ENCODE assay signal across 9 mouse cellular contexts in the genomic region with DNA sequence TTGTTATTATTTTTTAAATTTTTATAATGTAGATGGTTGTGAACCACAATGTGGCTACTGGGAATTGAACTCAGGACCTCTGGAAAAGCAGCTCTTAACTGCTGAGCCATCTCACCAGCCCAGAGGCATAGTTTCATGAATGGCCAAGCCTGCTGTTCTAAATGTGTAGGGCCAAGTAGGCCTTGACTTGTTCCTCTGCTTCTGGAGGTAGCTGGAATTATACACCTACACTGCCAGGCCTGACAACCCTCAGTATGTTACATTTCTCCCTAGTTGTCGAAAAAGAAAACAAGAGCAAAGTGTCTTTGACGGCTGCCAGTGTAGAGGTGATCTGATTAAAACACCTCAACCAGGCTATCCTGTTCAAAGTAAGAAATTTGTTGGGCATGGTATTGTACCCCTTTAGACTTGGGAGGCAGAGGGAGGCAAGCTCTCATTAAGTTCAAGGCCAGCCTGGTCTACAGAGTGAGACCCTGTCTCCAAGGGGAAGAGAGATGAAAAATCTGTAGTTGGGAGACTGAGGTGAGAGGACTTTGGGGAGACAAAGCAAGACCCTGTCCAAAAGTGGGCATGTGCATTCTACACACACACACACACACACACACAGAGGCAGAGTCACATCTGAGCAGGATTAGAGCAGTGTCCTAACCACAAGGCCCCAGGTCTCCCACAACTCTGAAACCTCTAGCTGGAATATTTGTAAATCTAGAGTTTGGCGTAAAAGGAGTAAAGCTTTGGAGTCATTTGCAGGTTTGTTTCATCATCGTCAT. TPM values are rescaled to one million over a fixed set of nuclear protein-coding genes. Genes with fewer than 3 reads are reported as not detected.
DNase-seq lines count a peak whose midpoint lies in the region; ATAC-seq lines count a peak whose summit lies in the region.
"Had no signal": no experiment of that assay in that cellular context is flagged by ENCODE, and none has a peak within 500 bp of the region (broad histone marks: within the 10 kb centered on the region; RNA-seq: fewer than 3 reads in every experiment).

No protein-coding gene starts in this region.

- H3K27me3 ChIP-seq in heart, embryonic 15.5 days: no peaks in the 10 kb centered on the region
- no peaks in the 10 kb centered on the region for H3K27me3 ChIP-seq in heart, embryonic 11.5 days (ENCODE audit: control insufficient read depth, insufficient read depth, low read length)
- no peaks in the 10 kb centered on the region for H3K27me3 ChIP-seq in liver, embryonic 11.5 days (replicated peaks; ENCODE audit: control insufficient read depth, insufficient read depth, low read length)

- peak overlapping the region; percentile 62; the same call in 1 of the 2 replicates for H3K4me3 ChIP-seq in heart, embryonic 15.5 days
- H3K4me3 ChIP-seq in heart, embryonic 11.5 days (ENCODE audit: low read depth, low read length): no peak overlapping the region
- H3K4me3 ChIP-seq in liver, embryonic 11.5 days (ENCODE audit: low read depth, low read length): peak overlapping the region; percentile 73

- H3K4me2 ChIP-seq in heart, embryonic 15.5 days: no peak overlapping the region
- no peak overlapping the region; the same call in 1 of the 2 replicates for H3K4me2 ChIP-seq in heart, embryonic 11.5 days
- H3K4me2 ChIP-seq in liver, embryonic 11.5 days: peak overlapping the region; percentile 50

- H3K27ac ChIP-seq in heart, embryonic 15.5 days: no peak overlapping the region
- no peak overlapping the region for H3K27ac ChIP-seq in heart, embryonic 11.5 days (ENCODE audit: low read depth, low read length)
- no peak overlapping the region for H3K27ac ChIP-seq in liver, embryonic 11.5 days (ENCODE audit: low read depth, low read length)

- WGBS in heart, embryonic 15.5 days: 78% methylated on average over 4 of the region's 4 CpGs
- 82% methylated on average over 4 of the region's 4 CpGs for WGBS in heart, embryonic 11.5 days (ENCODE audit: insufficient replicate concordance)
- WGBS in liver, embryonic 11.5 days: 80% methylated on average over 4 of the region's 4 CpGs

- peaks cover 6% of the 10 kb centered on the region for H3K4me1 ChIP-seq in heart, embryonic 15.5 days (replicated peaks)
- no peaks in the 10 kb centered on the region for H3K4me1 ChIP-seq in heart, embryonic 11.5 days (ENCODE audit: control insufficient read depth, insufficient read depth, low read length)
- peaks cover 3% of the 10 kb centered on the region; the same call in 1 of the 2 replicates for H3K4me1 ChIP-seq in liver, embryonic 11.5 days (replicated peaks; ENCODE audit: control insufficient read depth, insufficient read depth, low read length)

- H3K36me3 ChIP-seq in heart, embryonic 15.5 days: no peaks in the 10 kb centered on the region
- H3K36me3 ChIP-seq in heart, embryonic 11.5 days (ENCODE audit: control insufficient read depth, insufficient read depth, low read length): no peaks in the 10 kb centered on the region
- no peaks in the 10 kb centered on the region for H3K36me3 ChIP-seq in liver, embryonic 11.5 days (ENCODE audit: control insufficient read depth, insufficient read depth, low read length)

- DNase-seq in 3T3-L1 (ENCODE audit: low read depth, low spot score): peak; percentile 68
- peak; percentile 77 for DNase-seq in MEL-GATA-1-ER (ENCODE audit: extremely low read depth, low read depth)
- no peak for DNase-seq in liver, embryonic 11.5 days (ENCODE audit: low spot score)
- no peak for DNase-seq in adrenal gland, adult 2 months
- DNase-seq in frontal cortex, postnatal 10 days (ENCODE audit: low spot score in 2 of 2): no peak

- no peak for ATAC-seq in heart, embryonic 15.5 days (replicated peaks; ENCODE audit: insufficient number of reproducible peaks, insufficient read depth, low FRiP score, low read depth)
- no peak for ATAC-seq in heart, embryonic 11.5 days (replicated peaks; ENCODE audit: insufficient number of reproducible peaks, low FRiP score, low TSS enrichment)
- ATAC-seq in liver, embryonic 11.5 days (replicated peaks; ENCODE audit: low FRiP score): no peak

- H3K9me3 ChIP-seq in heart, embryonic 15.5 days (replicated peaks): no peaks in the 10 kb centered on the region
- H3K9me3 ChIP-seq in heart, embryonic 11.5 days (replicated peaks; ENCODE audit: control insufficient read depth, low read length): no peaks in the 10 kb centered on the region
- no peaks in the 10 kb centered on the region for H3K9me3 ChIP-seq in liver, embryonic 11.5 days (ENCODE audit: control insufficient read depth, low read length)

- no peak overlapping the region for H3K9ac ChIP-seq in heart, embryonic 15.5 days
- no peak overlapping the region for H3K9ac ChIP-seq in heart, embryonic 11.5 days (ENCODE audit: low read depth, low read length)
- H3K9ac ChIP-seq in liver, embryonic 11.5 days (ENCODE audit: low read depth, low read length): 0 out of 2 replicates have a peak overlapping the region, but pooled peaks have one; percentile 22

RNA-seq across cellular contexts. Expression of gene Hfe2, which starts 26.3 kb away (rescaled TPM):
- 7.9 and 8.0 TPM in 2 replicates for polyA plus RNA-seq in heart, embryonic 15.5 days (2015; fragmentation: Nextera tagmentation; extraction: Ambion mirVana)
- 7.4 and 9.3 TPM in 2 replicates for polyA plus RNA-seq in heart, embryonic 11.5 days (2014; fragmentation: Nextera tagmentation; extraction: Ambion mirVana)
- polyA plus RNA-seq in liver, embryonic 11.5 days (2014; fragmentation: Nextera tagmentation; extraction: Ambion mirVana): 0.19 and 0.32 TPM in 2 replicates
- under 1 TPM in 1 of 2 experiments, not detected in 1; 0.23 TPM for total RNA-seq in adrenal gland, adult 2 months (2021)
- 0.11 and 0.31 TPM in 2 replicates for polyA plus RNA-seq in adrenal gland, adult 2 months (2012; rRNA removed)

RNA-seq across cellular contexts. Expression of gene BC107364, which starts 46.6 kb away (rescaled TPM):
- polyA plus RNA-seq in heart, embryonic 15.5 days (2015; fragmentation: Nextera tagmentation; extraction: Ambion mirVana): 0.53 and 1.0 TPM in 2 replicates
- polyA plus RNA-seq in heart, embryonic 11.5 days (2014; fragmentation: Nextera tagmentation; extraction: Ambion mirVana): 0.43 TPM in 1 of 2 replicates, not detected in the other
- not detected in 2 replicates for polyA plus RNA-seq in liver, embryonic 11.5 days (2014; fragmentation: Nextera tagmentation; extraction: Ambion mirVana)
- not detected for total RNA-seq in adrenal gland, adult 2 months (2021)
- polyA plus RNA-seq in adrenal gland, adult 2 months (2012; rRNA removed): not detected in 2 replicates
- total RNA-seq: adrenal gland, adult 18-20 months; layer of hippocampus, adult 18-20 months had no signal

RNA-seq across cellular contexts. Expression of gene Txnip, which starts 59.1 kb away (rescaled TPM):
- polyA plus RNA-seq in heart, embryonic 15.5 days (2015; fragmentation: Nextera tagmentation; extraction: Ambion mirVana): 206 and 208 TPM in 2 replicates
- polyA plus RNA-seq in heart, embryonic 11.5 days (2014; fragmentation: Nextera tagmentation; extraction: Ambion mirVana): 106 and 121 TPM in 2 replicates
- polyA plus RNA-seq in liver, embryonic 11.5 days (2014; fragmentation: Nextera tagmentation; extraction: Ambion mirVana): 41.1 and 44.0 TPM in 2 replicates
- total RNA-seq in adrenal gland, adult 2 months (2021): 100 to 1,000 TPM; 421 to 430 TPM
- 390 and 481 TPM in 2 replicates for polyA plus RNA-seq in adrenal gland, adult 2 months (2012; rRNA removed)

Comparison
In these comparisons a context has a peak if more than half of its experiments do, and no peak if none do; other contexts are left out.
1. DNase-seq: peak in 3T3-L1 (single experiment) and MEL-GATA-1-ER (single experiment); none in liver, embryonic 11.5 days (single experiment), adrenal gland, adult 2 months (single experiment) and frontal cortex, postnatal 10 days (0 of 2).